Mouse (Mus musculus): Measurements from ENCODE around the gene Rgl1.

DNA sequence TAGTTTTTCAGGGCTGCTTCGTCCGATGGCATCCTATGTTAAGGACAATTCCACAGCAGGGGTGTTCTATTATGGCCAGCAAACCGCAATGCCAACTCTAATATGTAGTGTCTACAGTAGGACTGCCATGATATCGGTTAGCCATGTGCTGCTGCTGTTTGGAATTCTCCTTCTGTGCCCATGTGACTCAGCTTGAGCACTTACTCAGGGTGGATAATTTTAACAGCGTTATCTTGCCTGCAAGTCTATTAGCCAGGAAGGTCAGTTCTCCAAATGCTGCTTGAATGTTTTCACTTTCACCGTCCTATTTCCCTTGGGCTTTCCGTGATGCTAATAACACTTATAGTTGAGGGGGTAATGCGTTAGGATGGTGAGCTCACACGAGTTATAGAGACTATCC is 240.0 kb downstream of the Rgl1 start:
- no peak for TF ChIP-seq EP300 (optimal IDR thresholded peaks at IDR 0.05)
- no peak for TF ChIP-seq CTCF (IDR thresholded peaks at IDR 0.05; ENCODE audit: low read depth)

Data from stomach, postnatal 0 days (tissue).